Mouse (Mus musculus) kidney, embryonic 15.5 days (tissue): Measurements from ENCODE around the gene C2cd5. TPM values are rescaled to one million over a fixed set of nuclear protein-coding genes. Genes with fewer than 3 reads are reported as not detected.
"Not testable (repeated sequence)": the region's sequence is repeated elsewhere in the genome, so short reads cannot be mapped to it uniquely, and the experiment has no call there.

ENCODE experiments used
- ATAC-seq: fragments of 200-750 bp; cut with Nextera tagmentation; replicated peaks from 2 replicates; pipeline ENCODE4 v1.8.0; 2017; ENCODE audit warnings: moderate TSS enrichment; ENCODE audit not compliant: low FRiP score
- H3K27ac ChIP-seq: fragments of 300-500 bp; sonication (generic); 2 replicates; pipeline ENCODE4 v1.5.1; 2015; ENCODE audit warnings: mild to moderate bottlenecking, inconsistent platforms
- H3K27me3 ChIP-seq: fragments of 300-500 bp; sonication (generic); 2 replicates; pipeline ENCODE4 v1.6.1; 2015; ENCODE audit warnings: inconsistent platforms
- H3K36me3 ChIP-seq: fragments of 300-500 bp; sonication (generic); 2 replicates; pipeline ENCODE4 v1.6.1; 2015; ENCODE audit warnings: inconsistent platforms
- H3K4me1 ChIP-seq: fragments of 300-500 bp; sonication (generic); 2 replicates; pipeline ENCODE4 v1.6.1; 2015; ENCODE audit warnings: inconsistent platforms
- H3K4me2 ChIP-seq: fragments of 300-500 bp; sonication (generic); 2 replicates; pipeline ENCODE4 v1.6.1; 2015; ENCODE audit warnings: moderate library complexity, mild to moderate bottlenecking, inconsistent platforms
- H3K4me3 ChIP-seq: fragments of 300-500 bp; sonication (generic); replicated peaks from 2 replicates; pipeline ENCODE4 v1.5.1; 2015; ENCODE audit warnings: mild to moderate bottlenecking, inconsistent platforms
- H3K9ac ChIP-seq: fragments of 300-500 bp; sonication (generic); 2 replicates; pipeline ENCODE4 v1.6.1; 2015; ENCODE audit warnings: mild to moderate bottlenecking, inconsistent platforms
- H3K9me3 ChIP-seq: fragments of 300-500 bp; sonication (generic); replicated peaks from 2 replicates; pipeline ENCODE4 v1.6.1; 2016; ENCODE audit warnings: inconsistent platforms
- WGBS: fragments of 180-500 bp; shearing (Covaris S2); methylation state at CpG from one replicate; pipeline ENCODE4 v1.1.7; 2015; ENCODE audit warnings: mixed read lengths; 5-methylcytosine and 5-hydroxymethylcytosine counted together
- polyA plus RNA-seq: library from polyadenylated mRNA; unstranded; fragments of >200 nt; fragmentation: Nextera tagmentation; extraction: Ambion mirVana; gene quantifications from 2 replicates; pipeline ENCODE4 v1.2.1, GENCODE M21; 2015

The C2cd5 gene
- polyA plus RNA-seq, 1 experiment from 2014 or later: 34.3 TPM

DNA sequence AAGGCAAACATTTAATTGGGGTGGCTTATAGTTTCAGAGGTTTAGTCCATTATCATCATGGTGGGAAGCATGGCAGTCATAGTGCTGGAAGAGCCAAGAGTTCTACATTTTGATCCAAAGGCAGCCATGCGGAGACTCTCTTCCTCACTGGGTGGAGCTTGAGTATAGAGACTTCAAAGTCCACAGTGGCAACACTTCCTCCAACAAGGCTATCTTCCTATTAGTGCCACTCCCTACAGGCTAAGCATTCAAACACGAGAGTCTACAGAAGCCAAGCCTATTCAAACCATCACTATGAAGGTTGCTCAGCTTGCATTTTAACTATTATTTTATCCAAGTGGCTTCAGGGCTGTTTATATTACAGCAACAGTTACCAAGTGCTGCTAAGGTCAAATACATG is 65.4 kb downstream of the C2cd5 start:
- Histone ChIP-seq H3K4me1 (no peaks in the 10 kb centered on the region), H3K27me3 (no peaks in the 10 kb centered on the region), H3K9ac (no peak overlapping the region), H3K9me3 (no peaks in the 10 kb centered on the region), H3K27ac (no peak overlapping the region), H3K36me3 (peaks cover 90% of the 10 kb centered on the region), H3K4me3 (no peak overlapping the region), H3K4me2 (no peak overlapping the region)
- 92% methylated on average over 2 of the region's 2 CpGs for WGBS
- ATAC-seq: no peak

DNA sequence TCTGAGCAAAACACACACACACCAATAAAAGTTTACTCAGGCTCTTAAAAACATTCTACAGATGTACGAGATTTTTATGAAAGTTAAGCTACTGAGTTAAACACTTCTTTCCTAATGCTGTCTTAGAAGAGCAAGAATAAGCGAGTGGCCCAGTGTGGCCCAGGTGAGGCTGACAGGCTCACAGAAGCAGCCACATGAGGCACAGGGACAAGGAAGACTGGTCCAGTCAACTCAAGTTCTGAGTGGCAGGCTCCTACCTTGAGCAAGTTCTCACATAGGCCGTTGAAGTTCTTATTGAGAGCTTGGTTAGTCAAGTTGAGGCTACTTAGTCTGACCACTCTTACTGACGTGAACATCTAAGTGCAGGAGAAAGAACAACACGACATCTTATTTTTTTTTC is 69.4 kb downstream of the C2cd5 start:
- H3K4me1 ChIP-seq: 0 out of 2 replicates have a peak, but pooled peaks cover 3% of the 10 kb centered on the region
- no peaks in the 10 kb centered on the region for H3K9me3 ChIP-seq
- H3K9ac ChIP-seq: no peak overlapping the region
- peaks cover 80% of the 10 kb centered on the region for H3K36me3 ChIP-seq
- H3K4me3 ChIP-seq: no peak overlapping the region
- no peaks in the 10 kb centered on the region for H3K27me3 ChIP-seq
- ATAC-seq: no peak
- WGBS: 91% methylated on average over 5 of the region's 5 CpGs
- no peak overlapping the region for H3K27ac ChIP-seq
- no peak overlapping the region for H3K4me2 ChIP-seq

- no peak overlapping the region for H3K4me2 ChIP-seq
- no peaks in the 10 kb centered on the region for H3K9me3 ChIP-seq
- 0 out of 2 replicates have a peak, but pooled peaks cover 3% of the 10 kb centered on the region for H3K4me1 ChIP-seq
- WGBS: 89% methylated on average over 4 of the region's 4 CpGs
- no peak for ATAC-seq
- H3K27ac ChIP-seq: no peak overlapping the region
- no peak overlapping the region for H3K9ac ChIP-seq
- H3K36me3 ChIP-seq: peaks cover 61% of the 10 kb centered on the region
- no peaks in the 10 kb centered on the region for H3K27me3 ChIP-seq
- no peak overlapping the region for H3K4me3 ChIP-seq
These were observed 72.0 kb downstream of the C2cd5 start for GRCm38 (mm10) chr6:143027896-143028295.

GRCm38 (mm10) chr6:143027402-143027801 is 72.5 kb downstream of the C2cd5 start:
- 0 out of 2 replicates have a peak overlapping the region, but pooled peaks have one; percentile 9 for H3K27ac ChIP-seq
- H3K4me2 ChIP-seq: no peak overlapping the region
- 66% methylated on average over 10 of the region's 10 CpGs for WGBS
- peaks cover 56% of the 10 kb centered on the region for H3K36me3 ChIP-seq
- no peak overlapping the region for H3K4me3 ChIP-seq
- no peak overlapping the region for H3K9ac ChIP-seq
- no peaks in the 10 kb centered on the region for H3K27me3 ChIP-seq
- 0 out of 2 replicates have a peak, but pooled peaks cover 3% of the 10 kb centered on the region for H3K4me1 ChIP-seq
- no peaks in the 10 kb centered on the region for H3K9me3 ChIP-seq
- no peak for ATAC-seq

DNA sequence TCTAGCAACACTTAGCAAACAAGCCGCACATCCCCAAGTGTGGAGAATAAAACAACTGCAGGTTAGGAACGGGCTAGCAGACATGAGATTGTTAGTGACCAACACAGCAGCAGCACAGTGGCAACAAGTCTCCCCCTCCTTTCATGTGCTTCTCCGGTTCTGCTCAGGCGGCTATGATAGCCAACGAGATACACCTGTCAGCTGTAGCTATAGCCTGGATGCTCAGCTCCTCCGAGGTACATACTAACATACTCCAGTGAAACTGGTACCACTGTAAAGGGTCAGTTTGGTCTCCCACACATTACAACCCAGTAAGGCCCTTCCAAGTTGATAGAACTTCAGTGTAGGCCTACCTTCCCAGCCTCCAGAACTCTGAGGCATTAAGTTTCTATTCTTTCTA is 76.2 kb downstream of the C2cd5 start:
- H3K9me3 ChIP-seq: no peaks in the 10 kb centered on the region
- H3K27ac ChIP-seq: no peak overlapping the region
- ATAC-seq: no peak
- no peak overlapping the region for H3K9ac ChIP-seq
- 51% methylated on average over 6 of the region's 6 CpGs for WGBS
- no peak overlapping the region for H3K4me2 ChIP-seq
- H3K27me3 ChIP-seq: no peaks in the 10 kb centered on the region
- H3K36me3 ChIP-seq: peaks cover 36% of the 10 kb centered on the region
- H3K4me3 ChIP-seq: no peak overlapping the region
- 0 out of 2 replicates have a peak, but pooled peaks cover 3% of the 10 kb centered on the region for H3K4me1 ChIP-seq

DNA sequence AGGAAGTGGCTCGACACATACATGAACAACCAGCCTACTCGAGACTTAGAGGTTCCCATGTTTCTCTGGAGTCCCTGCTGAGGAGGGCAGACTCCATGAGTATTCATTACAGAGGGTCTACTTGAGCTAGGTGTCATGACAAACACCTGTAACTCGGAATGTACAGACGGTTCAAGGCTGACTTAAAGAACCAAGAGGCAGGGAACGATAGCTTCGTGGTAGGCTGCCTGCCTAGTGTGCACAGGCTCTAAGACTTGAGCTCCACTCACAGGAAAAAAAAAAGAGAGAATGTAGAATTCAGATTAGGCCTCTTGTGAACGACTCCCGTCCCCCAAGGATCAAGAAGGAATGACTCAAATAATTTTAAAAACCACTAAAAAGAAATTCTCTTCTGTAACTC is 78.2 kb downstream of the C2cd5 start:
- 81% methylated on average over 8 of the region's 8 CpGs for WGBS
- ATAC-seq: no peak

DNA sequence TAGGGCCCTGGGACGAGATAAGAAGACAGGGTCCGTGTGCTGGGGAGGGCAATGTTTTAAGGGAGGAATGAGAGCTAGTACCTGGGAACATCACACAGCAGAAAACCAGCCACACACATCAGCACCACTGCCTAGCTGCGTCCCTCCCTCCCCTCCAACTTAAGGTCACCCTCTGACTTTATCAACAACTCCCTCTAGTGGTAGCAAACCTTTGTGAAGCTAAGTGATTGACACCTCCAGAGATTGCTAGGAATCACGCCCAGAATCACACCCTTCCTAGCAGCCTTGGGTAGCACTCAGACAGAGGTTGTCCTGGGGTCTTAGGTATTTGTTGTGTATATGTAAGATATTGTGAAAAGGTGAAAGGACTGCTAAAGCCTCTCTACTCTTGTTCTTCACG is 79.3 kb downstream of the C2cd5 start:
- ATAC-seq: no peak
- peaks cover 40% of the 10 kb centered on the region for H3K36me3 ChIP-seq
- no peak overlapping the region for H3K4me2 ChIP-seq
- no peaks in the 10 kb centered on the region for H3K4me1 ChIP-seq
- no peak overlapping the region for H3K9ac ChIP-seq
- H3K4me3 ChIP-seq: no peak overlapping the region
- H3K27ac ChIP-seq: no peak overlapping the region
- WGBS: 77% methylated on average over 5 of the region's 5 CpGs
- no peaks in the 10 kb centered on the region for H3K9me3 ChIP-seq
- H3K27me3 ChIP-seq: no peaks in the 10 kb centered on the region

More for the DNA sequence above, 78.2 kb downstream of the C2cd5 start:
- Histone ChIP-seq H3K4me1 (no peaks in the 10 kb centered on the region), H3K4me2 (no peak overlapping the region), H3K27me3 (no peaks in the 10 kb centered on the region), H3K4me3 (no peak overlapping the region), H3K27ac (no peak overlapping the region), H3K9me3 (no peaks in the 10 kb centered on the region), H3K36me3 (peaks cover 43% of the 10 kb centered on the region), H3K9ac (no peak overlapping the region)

- no peak for ATAC-seq
- no peak overlapping the region for H3K4me3 ChIP-seq
- no peak overlapping the region for H3K4me2 ChIP-seq
- WGBS: 90% methylated on average over 4 of the region's 4 CpGs
- H3K4me1 ChIP-seq: no peaks in the 10 kb centered on the region
- H3K9me3 ChIP-seq: no peaks in the 10 kb centered on the region
- H3K27ac ChIP-seq: no peak overlapping the region
- peaks cover 40% of the 10 kb centered on the region for H3K36me3 ChIP-seq
- no peaks in the 10 kb centered on the region for H3K27me3 ChIP-seq
- no peak overlapping the region for H3K9ac ChIP-seq
These were observed 79.8 kb downstream of the C2cd5 start for GRCm38 (mm10) chr6:143020146-143020545.

DNA sequence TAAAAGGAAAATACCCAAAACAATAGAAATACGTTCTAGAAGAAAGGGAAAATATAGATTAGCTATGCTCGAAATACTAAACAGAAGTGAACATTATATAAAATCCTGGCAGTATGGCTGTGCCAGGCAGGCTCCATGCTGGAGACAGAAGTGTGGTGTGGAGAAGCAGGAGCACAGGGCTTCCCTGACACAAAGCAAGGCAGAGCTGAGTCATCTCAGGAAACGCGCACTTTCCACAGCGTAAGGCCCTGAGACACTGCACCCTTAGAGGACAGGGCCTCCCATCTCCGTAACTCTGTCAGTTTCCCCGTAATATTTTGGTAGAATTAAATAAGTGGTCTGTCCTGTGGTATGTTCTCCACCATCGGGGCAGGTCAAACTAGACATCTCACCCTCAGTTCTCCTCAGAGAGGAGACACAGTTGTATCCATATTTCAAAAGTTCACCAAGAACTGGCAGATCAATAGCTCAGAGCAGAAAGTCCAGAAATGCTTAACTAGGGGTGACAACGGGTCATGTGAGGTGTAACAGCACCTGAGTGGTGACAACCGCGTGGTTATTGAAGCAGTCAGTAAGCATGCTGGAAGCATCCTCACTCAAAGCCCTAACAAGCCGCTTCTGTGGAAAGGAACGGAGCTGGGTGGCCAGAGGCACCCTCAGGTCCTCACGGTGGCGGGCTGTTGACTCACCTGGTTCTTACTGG is 87.3 kb downstream of the C2cd5 start:
- Histone ChIP-seq H3K4me2 (no peak overlapping the region), H3K27me3 (no peaks in the 10 kb centered on the region), H3K9me3 (no peaks in the 10 kb centered on the region), H3K27ac (no peak overlapping the region), H3K4me1 (no peaks in the 10 kb centered on the region), H3K4me3 (no peak overlapping the region), H3K36me3 (peaks cover 54% of the 10 kb centered on the region), H3K9ac (no peak overlapping the region)
- ATAC-seq: no peak
- WGBS: 93% methylated on average over 15 of the region's 15 CpGs

DNA sequence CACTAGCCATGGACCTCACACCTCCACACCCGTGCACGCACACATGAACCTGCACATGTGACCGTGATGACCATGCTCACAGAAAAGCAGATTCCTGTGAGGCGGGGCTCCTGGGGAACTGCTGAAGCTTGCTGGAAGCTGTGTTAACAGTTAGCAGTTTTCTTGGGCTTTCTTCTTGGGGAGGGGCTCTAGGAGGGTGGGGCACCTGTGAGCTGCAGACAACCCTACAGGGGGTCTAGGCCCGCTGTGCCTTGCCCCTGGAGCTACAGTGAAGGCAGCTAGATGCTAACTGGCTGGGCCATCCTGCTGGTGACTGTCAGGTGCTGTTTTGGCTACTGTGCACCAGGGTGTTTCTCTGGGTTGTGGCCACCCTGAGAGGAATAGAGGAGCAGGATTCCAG is 91.1 kb downstream of the C2cd5 start:
- peaks cover 41% of the 10 kb centered on the region for H3K36me3 ChIP-seq
- 80% methylated on average over 5 of the region's 5 CpGs for WGBS
- ATAC-seq: no peak

DNA sequence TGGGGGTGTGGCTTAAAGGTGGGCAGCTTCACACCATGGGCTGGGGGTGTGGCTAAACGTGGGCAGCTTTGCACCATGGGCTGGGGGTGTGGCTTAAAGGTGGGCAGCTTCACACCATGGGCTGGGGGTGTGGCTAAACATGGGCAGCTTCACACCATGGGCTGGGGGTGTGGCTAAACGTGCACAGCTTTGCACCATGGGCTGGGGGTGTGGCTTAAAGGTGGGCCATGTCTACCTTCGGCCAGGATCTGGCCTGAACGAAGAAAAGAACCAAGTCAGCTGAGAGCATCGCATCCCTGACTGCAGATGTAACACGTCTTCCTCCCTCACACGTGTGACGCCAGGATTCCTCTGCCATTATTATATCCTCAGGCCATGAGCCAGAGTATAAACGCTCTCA is 94.7 kb downstream of the C2cd5 start:
- H3K4me3 ChIP-seq, H3K27me3 ChIP-seq, H3K4me1 ChIP-seq, H3K9ac ChIP-seq, H3K9me3 ChIP-seq, H3K4me2 ChIP-seq, ATAC-seq, H3K27ac ChIP-seq: not testable (repeated sequence)
- H3K36me3 ChIP-seq: peaks cover 11% of the 10 kb centered on the region; the same call in 1 of the 2 replicates
- 92% methylated on average over 9 of the region's 9 CpGs for WGBS

More for the DNA sequence above, 91.1 kb downstream of the C2cd5 start:
- no peaks in the 10 kb centered on the region for H3K27me3 ChIP-seq
- no peak overlapping the region for H3K4me3 ChIP-seq
- H3K27ac ChIP-seq: no peak overlapping the region
- no peaks in the 10 kb centered on the region for H3K4me1 ChIP-seq
- no peak overlapping the region for H3K9ac ChIP-seq
- no peak overlapping the region for H3K4me2 ChIP-seq
- H3K9me3 ChIP-seq: no peaks in the 10 kb centered on the region

DNA sequence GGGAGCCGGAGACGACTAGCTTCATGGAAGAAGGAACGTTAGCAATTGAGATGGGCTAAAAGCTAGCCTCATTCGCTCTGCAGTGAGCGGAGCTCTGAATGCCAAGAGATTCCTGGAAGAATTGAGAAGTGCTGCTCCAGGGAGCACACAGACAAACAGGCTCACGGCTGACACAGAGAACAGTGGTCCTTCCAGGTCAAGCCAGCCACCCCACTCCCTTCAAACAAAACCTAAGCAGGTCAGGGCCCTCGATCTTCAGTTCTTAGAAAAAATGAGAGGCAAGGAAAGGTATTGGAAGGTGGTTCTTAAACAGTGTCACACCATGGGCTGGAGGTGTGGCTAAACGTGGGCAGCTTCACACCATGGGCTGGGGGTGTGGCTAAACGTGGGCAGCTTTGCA is 95.1 kb downstream of the C2cd5 start:
- WGBS: 70% methylated on average over 9 of the region's 9 CpGs
- ATAC-seq: no peak
- no peaks in the 10 kb centered on the region for H3K27me3 ChIP-seq

More for the DNA sequence above, 95.1 kb downstream of the C2cd5 start:
- no peak overlapping the region for H3K9ac ChIP-seq
- H3K4me1 ChIP-seq: no peaks in the 10 kb centered on the region
- no peak overlapping the region for H3K27ac ChIP-seq
- no peaks in the 10 kb centered on the region for H3K9me3 ChIP-seq
- H3K4me2 ChIP-seq: no peak overlapping the region
- peaks cover 7% of the 10 kb centered on the region; the same call in 1 of the 2 replicates for H3K36me3 ChIP-seq
- H3K4me3 ChIP-seq: no peak overlapping the region
